In genomic region chr2:172207003-172207402, GRCm38 (mm10) we compare ENCODE assay signal across 9 mouse cellular contexts. TPM values are rescaled to one million over a fixed set of nuclear protein-coding genes. Genes with fewer than 3 reads are reported as not detected.
DNase-seq lines count a peak whose midpoint lies in the region; ATAC-seq and TF ChIP-seq lines count a peak whose summit lies in the region.
"Had no signal": no experiment of that assay in that cellular context is flagged by ENCODE, and none has a peak within 500 bp of the region (broad histone marks: within the 10 kb centered on the region; RNA-seq: fewer than 3 reads in every experiment).

No protein-coding gene starts in this region.

- no peaks in the 10 kb centered on the region for H3K36me3 ChIP-seq in forebrain, embryonic 12.5 days (replicated peaks)
- H3K36me3 ChIP-seq: limb, embryonic 12.5 days had no signal

- POLR2A ChIA-PET in Patski (lab: Charles Lee) = no interaction called here

- peak; percentile 73 for TF ChIP-seq CTCF in Patski (IDR thresholded peaks at IDR 0.05)
- peak; percentile 98 for TF ChIP-seq CTCF in brain, embryonic 14.5 days (IDR thresholded peaks at IDR 0.05; ENCODE audit: borderline replicate concordance, extremely low read depth, insufficient read depth, insufficient read length)

- CTCF ChIA-PET in Patski (lab: Charles Lee) = interaction anchor here (0.9 to 1.4 kb wide), 3 partner anchors 9 to 306 kb away, joined by 3 to 6 read pairs (median 5); no protein-coding TSS in a partner anchor

- intact Hi-C loops in heart, postnatal 10 days (cut with DNase I) = loop anchor here (2.0 kb wide), 2 partner anchors 712 to 1294 kb away; no protein-coding TSS in a partner anchor

- no peak for DNase-seq in Patski (ENCODE audit: low read depth, low spot score)
- peak; percentile 94 for DNase-seq in brain, embryonic 14.5 days (ENCODE audit: low read depth)
- DNase-seq in heart, postnatal 10 days = peak; percentile 79 to 90
- DNase-seq in layer of hippocampus, postnatal 36 days = peak; percentile 75 to 86
- DNase-seq in right cerebral cortex, postnatal 36 days (ENCODE audit: low spot score in 2 of 2) = peak; percentile 80 to 83
- no peak for DNase-seq in c-Kit-positive CD71-positive TER-119-positive erythroid progenitor cells, embryonic 14.5 days (ENCODE audit: low spot score)

- no peak for TF ChIP-seq POLR2A in brain, embryonic 14.5 days (IDR thresholded peaks at IDR 0.05; ENCODE audit: borderline replicate concordance, extremely low read depth, insufficient read depth, insufficient read length, poor library complexity, severe bottlenecking)

- H3K27ac ChIP-seq in forebrain, embryonic 12.5 days = no peak overlapping the region
- H3K27ac ChIP-seq: limb, embryonic 12.5 days had no signal

- ATAC-seq in Patski = no peak
- 0 out of 2 replicates have a peak, but pooled peaks have one; percentile 27 for ATAC-seq in forebrain, embryonic 12.5 days (ENCODE audit: low FRiP score)
- peak; percentile 74 for ATAC-seq in megakaryocyte progenitor cell, adult 5-6 weeks (replicated peaks; ENCODE audit: poor library complexity)

- no peak overlapping the region for H3K9ac ChIP-seq in forebrain, embryonic 12.5 days
- H3K9ac ChIP-seq: limb, embryonic 12.5 days had no signal

- WGBS in forebrain, embryonic 12.5 days = 16% methylated on average over 11 of the region's 11 CpGs

- no peak overlapping the region for H3K4me3 ChIP-seq in forebrain, embryonic 12.5 days (replicated peaks)
- H3K4me3 ChIP-seq: limb, embryonic 12.5 days had no signal

- no peaks in the 10 kb centered on the region for H3K27me3 ChIP-seq in Patski
- H3K27me3 ChIP-seq in forebrain, embryonic 12.5 days = no peaks in the 10 kb centered on the region

- H3K4me1 ChIP-seq in forebrain, embryonic 12.5 days = no peaks in the 10 kb centered on the region
- H3K4me1 ChIP-seq: limb, embryonic 12.5 days had no signal

- H3K9me3 ChIP-seq in forebrain, embryonic 12.5 days = no peaks in the 10 kb centered on the region
- H3K9me3 ChIP-seq: limb, embryonic 12.5 days had no signal

- in situ Hi-C loops in Patski (cut with MboI; ENCODE audit: low pct_unique_long_range_greater_than_20kb) = no loop called here

- H3K4me2 ChIP-seq in forebrain, embryonic 12.5 days = no peak overlapping the region
- H3K4me2 ChIP-seq: limb, embryonic 12.5 days had no signal

RNA-seq across cellular contexts. Expression of gene Mc3r, which starts 41.3 kb away (rescaled TPM):
- not detected for polyA plus RNA-seq in Patski (2021)
- 0.29 and 0.39 TPM in 2 replicates for polyA plus RNA-seq in brain, embryonic 14.5 days (2012; rRNA removed)
- 0.09 TPM in 1 of 2 replicates, not detected in the other for polyA plus RNA-seq in forebrain, embryonic 12.5 days (2016; fragmentation: Nextera tagmentation; extraction: Ambion mirVana)
- total RNA-seq in heart, postnatal 10 days (2021) = not detected
- not detected for total RNA-seq in layer of hippocampus, postnatal 36 days (2021)
- total RNA-seq in megakaryocyte progenitor cell, adult 5-6 weeks (2015) = not detected in 2 replicates
- not detected in 2 replicates for total RNA-seq in megakaryocyte progenitor cell, adult 5-6 weeks (2017)
- polyA plus RNA-seq: limb, embryonic 12.5 days had no signal

Comparison
In these comparisons a context has a peak if more than half of its experiments do, and no peak if none do; other contexts are left out.
1. DNase-seq: peak in brain, embryonic 14.5 days (single experiment), heart, postnatal 10 days (2 of 2), layer of hippocampus, postnatal 36 days (2 of 2) and right cerebral cortex, postnatal 36 days (2 of 2); none in Patski (single experiment) and c-Kit-positive CD71-positive TER-119-positive erythroid progenitor cells, embryonic 14.5 days (single experiment).